Mouse (Mus musculus): ENCODE measurements around the gene Gsdme. TPM values are rescaled to one million over a fixed set of nuclear protein-coding genes. Genes with fewer than 3 reads are reported as not detected.

Gene Gsdme
- polyA plus RNA-seq (2017; shearing (Covaris generic)), result 2.7 TPM

GRCm38 (mm10) chr6:50263670-50264069, at the start of gene Gsdme:
Gene Gsdme (minus strand): TSS chr6:50263862.

Other genes with a start within 250 kb of the Gsdme start
- 59.7 TPM for gene Mpp6, start 153.6 kb downstream of the Gsdme start, polyA plus RNA-seq (2017; shearing (Covaris generic))
- gene Osbpl3, start 192.3 kb upstream of the Gsdme start, polyA plus RNA-seq (2017; shearing (Covaris generic)), result 0.83 TPM

Measured in naive thymus-derived CD4-positive, alpha-beta T cell, adult 5 months (primary cell).